Mouse (Mus musculus) c-Kit-positive CD71-positive TER-119-negative erythroid progenitor cells, embryonic 14.5 days (primary cell): ENCODE data around the gene Mxd3.

Experiments
- DNase-seq: peaks from one replicate; pipeline ENCODE4 v3.0.0-alpha.2; 2013; ENCODE audit warnings: low read depth

Mxd3 gene

DNA sequence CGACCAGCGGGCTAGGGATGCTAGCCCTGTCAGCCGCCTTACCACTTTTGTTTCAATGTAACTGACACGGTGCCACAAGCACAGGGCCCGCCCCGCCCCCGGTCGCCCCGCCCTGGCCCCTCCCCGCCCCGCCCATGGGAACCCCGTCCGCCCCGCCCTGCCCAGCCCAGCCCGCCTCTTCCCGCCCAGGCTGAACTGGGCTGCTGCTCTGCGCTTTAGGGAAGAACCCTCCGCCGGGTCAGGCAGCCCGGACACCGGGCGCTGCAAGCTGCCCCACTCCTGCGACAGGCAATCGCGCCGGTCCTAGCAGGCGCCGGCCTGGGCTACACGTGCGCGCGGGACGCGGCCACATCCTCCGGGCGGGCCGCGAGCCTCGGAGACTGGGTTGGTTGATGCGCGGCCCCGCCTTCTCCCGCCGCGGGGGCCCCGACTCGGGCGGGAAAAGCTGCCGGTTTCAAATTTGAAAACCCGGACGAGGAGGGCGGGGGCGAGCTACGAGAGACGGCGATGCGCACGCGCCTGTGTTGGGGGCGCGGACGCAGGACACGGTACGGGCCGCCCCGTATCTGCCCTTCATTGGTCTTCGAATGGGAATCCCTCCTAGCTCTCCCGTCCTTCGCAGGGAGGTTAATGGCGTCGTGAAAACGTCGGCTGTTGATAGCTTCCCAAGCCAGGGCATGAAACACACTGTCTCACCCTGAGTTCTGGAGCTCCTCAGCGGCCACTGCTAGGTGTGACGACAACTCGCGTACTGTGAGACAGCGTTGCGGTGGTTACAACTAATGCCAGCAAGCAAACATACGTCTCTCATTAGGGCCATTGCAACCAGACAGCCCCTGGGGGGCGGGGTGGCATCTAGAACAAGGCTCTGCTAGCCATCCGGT is at the start of gene Mxd3:
Mxd3 (minus strand) TSS at position 141 of the 884 bp plus-strand sequence.
- DNase-seq = peak; percentile 84

- DNase-seq = no peak
Measured at GRCm38 (mm10) chr13:55378907-55379580, 49.4 kb upstream of the Mxd3 start.

- no peak for DNase-seq
Measured at GRCm38 (mm10) chr13:55375877-55376276, 46.3 kb upstream of the Mxd3 start.

DNA sequence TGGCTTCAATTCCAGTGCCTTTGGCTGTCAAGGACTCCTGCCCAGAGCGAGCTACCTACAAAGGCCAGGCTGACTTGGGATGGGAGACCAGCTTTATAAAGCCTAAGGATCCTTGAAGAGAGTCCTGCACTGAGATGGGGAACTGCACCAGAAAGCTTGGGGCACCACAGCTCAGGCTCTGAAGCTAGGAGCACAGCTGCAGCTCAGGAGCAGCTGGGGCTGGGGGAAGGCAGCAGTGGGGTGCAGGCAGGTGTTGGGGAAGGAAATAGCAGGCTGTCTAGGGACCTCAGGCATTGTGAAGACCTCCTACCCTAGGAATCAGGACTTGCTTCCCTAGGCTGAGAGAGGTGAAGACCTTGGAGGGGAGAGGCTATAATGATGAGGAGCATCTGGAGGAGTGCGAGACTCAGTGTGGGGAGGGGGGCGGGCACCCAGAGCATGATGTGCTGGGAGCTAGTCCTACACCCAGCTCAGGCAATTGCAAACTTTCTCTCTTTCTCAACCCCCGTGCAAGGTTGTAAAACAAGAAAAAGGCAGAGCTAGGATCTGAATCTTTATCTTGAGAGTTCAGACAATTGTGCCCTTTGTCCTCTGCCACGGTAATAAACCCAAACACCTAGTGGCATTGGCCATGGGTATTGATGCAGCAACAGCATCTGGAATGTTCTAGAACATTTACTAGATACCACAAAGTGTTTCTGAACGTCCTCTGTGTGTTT is 44.7 kb upstream of the Mxd3 start:
- no peak for DNase-seq

DNA sequence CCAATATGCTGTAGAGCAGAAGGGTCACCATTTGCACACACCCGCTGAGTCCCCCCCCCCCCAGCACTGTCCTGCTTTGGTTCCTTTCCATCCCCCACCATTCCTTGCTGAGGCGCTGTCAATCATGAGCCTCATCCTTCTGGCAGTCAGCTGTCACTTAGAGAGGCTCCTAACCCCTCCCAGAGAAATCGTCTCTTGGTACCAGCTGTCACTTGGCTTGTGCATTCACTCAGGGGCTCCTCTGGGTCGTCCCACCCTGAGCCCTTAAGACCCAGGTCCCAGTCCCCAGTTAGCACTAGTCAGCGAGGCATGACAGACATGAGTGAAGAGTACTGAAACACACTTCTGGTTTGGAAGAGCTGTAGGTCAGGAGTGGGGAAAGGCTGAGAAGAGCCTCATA is 42.1 kb upstream of the Mxd3 start:
- no peak for DNase-seq

DNA sequence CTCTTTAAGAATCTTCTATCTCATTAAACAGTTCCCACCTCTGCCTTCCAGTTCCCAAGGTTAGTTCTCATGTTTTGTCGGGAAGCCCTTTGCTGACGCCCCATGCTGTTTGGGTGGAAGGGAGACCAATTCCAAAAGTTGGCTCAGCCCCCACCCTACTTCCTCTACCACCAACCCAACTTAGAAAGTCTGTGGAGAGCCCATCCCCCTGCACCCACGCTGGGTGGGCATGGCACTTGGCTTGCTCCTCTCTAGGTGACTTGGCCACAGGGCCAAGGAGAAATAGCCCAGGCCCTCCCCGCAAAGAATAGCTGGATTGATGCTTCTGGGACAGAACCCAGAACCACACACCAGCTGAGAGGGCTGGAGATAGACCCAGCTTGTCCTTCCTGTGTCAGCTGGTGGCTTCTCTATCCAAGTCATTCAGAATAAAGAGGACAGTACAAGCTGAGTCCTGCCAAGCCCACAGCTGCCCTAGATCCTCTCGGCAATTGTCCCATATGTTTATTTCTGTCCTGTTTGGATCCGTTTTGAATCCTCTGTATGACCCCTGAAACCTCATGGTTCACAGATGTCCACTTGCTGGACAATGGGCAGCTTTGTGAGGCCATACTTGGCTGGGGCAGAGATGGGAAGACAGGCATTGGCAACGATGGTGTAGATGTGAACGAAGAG is 41.5 kb upstream of the Mxd3 start:
- DNase-seq = no peak

- no peak for DNase-seq
Measured at GRCm38 (mm10) chr13:55370234-55370633, 40.6 kb upstream of the Mxd3 start.

GRCm38 (mm10) chr13:55369531-55370114 is 40.0 kb upstream of the Mxd3 start, which contains the start of gene Rgs14:
Rgs14 (plus strand) TSS chr13:55369732.
- peak; percentile 23 for DNase-seq

GRCm38 (mm10) chr13:55368401-55368800 is 38.8 kb upstream of the Mxd3 start:
- DNase-seq = no peak

DNA sequence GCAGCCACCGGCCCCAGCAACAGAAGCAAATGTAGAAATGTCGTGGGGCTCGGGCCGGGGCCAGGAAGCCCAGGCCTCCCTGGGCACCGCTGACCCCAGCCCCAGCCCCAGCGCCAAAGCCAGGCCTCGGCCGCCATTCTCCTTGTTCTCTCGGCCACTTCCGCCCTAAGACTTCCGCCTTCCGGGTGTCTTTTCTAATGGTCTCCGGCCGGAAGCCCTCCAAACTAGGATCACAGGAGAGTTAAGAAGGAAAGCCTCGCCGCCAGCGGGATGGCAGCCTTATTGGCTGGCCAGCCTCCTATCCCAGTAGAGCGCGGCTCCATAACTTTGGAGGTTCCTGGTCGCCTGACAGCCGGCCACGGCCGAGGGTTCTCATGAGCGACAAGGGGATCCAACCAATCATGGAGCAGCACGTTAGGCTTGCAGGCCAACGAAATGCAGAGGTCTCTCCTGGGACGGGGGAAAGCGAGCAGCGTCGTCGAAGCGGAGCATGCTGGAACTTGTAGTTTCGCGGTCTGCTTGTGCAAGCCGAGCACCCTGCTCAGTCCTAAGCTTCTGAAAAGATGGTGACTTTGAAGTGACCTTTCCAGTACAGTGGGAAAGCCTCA is 32.9 kb upstream of the Mxd3 start, which contains the start of gene Lman2:
Lman2 (minus strand) TSS at position 331 of the 608 bp plus-strand sequence.
- DNase-seq = peak; percentile 96

DNA sequence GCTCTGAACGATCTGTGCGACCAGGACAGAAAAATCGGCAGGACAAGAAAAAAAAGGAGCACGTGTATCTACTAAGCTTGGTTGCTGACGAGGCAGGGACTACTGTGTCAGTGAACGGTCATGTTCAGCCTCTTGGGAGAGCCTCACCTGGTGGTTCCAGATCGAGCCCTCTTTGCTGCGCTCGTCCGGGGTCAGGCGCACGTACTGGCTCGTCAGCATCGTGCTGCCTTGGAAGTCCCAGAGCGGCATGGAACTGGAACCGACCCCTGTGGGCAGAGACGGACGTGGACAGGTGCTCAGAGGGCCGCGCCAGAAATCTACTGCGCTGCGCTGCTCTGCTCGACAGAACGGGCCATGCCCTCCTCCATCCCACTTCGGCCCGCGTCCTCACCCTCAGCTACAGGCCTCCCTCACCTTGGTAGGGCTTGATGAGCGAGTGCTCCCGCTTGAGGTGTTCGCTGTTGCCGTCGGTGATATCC is 32.4 kb upstream of the Mxd3 start:
- no peak for DNase-seq

- DNase-seq = no peak
Measured at GRCm38 (mm10) chr13:55361145-55361544, 31.5 kb upstream of the Mxd3 start.

DNA sequence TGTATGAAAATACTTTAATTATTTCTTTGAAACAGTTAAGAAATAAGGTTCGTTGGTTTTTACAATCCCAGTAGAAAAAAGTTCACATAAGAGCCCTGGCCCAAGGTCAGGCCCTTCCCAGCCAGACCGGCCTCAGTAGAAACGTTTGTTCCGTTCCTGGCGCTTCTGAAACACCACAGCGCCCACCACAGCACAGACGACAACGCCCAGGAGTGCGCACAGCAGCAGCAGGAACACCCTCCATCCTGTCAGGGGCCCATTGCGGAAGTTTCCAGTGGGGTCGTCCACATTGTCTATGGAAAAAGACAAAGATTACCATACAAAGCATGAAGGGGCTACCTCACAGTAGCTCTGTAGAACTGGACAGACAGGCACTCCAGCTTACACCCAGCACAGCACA is 17.1 kb upstream of the Mxd3 start:
- no peak for DNase-seq

- no peak for DNase-seq
Measured at GRCm38 (mm10) chr13:55344286-55344685, 14.7 kb upstream of the Mxd3 start.

DNA sequence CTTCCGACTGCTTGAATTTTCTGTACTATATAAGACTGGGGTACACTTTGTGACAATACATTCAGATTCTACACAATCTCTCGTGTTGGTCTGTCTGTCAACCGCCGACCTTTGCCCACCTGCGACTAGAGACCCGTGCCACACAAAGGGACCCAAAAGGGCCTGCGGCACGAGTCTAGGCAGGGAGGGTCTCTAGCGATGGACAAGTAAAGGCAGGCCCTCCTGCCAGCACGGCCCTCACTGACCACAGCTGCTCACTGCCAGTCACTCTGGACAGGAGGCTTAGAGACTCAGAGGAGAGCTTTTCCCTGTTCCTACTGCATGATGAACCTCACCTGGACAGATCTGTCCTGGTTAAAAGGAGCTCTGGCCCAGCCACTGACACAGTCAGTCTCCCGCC is 12.8 kb upstream of the Mxd3 start:
- DNase-seq = no peak

- no peak for DNase-seq
Measured at GRCm38 (mm10) chr13:55339259-55339658, 9.6 kb upstream of the Mxd3 start.

DNA sequence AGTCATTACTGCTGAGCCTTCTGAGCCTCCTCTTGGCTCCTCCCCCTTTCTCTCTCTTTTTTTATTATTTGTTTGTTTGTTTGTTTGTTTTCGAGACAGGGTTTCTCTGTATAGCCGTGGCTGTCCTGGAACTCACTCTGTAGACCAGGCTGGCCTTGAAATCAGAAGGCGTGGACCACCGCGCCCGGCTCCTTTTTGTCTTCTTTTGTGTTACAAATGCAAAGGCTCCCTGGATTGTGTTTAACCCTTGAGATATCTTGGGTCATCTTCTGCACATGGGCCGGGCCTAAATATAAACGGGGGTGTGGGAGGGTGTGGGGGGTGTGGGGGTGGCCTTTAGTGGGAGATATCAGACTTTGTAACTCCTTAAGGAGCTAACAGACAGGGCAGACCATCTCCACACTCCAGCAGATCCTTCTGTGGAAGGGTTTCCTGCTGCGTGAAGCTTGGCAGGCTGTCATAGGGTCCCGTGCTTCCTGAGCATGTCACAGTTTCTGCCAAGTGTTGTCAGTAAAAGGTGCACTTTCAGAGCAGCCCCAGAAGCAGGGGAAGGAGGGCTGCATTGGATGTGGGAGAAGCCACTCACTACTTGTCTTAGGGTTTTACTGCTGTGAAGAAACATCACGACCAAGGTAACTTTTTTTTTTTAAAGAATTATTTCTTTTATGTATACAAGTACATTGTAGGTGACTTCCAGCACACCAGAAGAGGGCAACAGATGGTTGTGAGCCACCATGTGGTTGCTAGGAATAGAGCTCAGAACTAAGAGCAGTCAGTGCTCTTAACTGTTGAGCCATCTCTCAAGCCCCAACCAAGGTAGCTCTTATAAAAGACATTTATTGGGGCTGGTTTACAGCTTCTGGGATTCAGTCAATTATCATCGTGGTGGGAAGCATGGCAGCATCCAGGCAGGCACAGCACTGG is 8.8 kb upstream of the Mxd3 start:
- no peak for DNase-seq

- DNase-seq = no peak
Measured at GRCm38 (mm10) chr13:55337341-55337975, 7.8 kb upstream of the Mxd3 start.

GRCm38 (mm10) chr13:55335701-55336100 is 6.1 kb upstream of the Mxd3 start:
- no peak for DNase-seq
